Mouse (Mus musculus) brain, adult 2 months (tissue): Measurements from ENCODE around the gene Nme8.
A peak's percentile ranks its signal among the peaks of the same experiment; 100 is the strongest.

Experiments used
- DNase-seq: peaks from one replicate; pipeline ENCODE4 v3.0.0; 2011; ENCODE audit warnings: low read depth, low spot score

Nme8 gene

DNA sequence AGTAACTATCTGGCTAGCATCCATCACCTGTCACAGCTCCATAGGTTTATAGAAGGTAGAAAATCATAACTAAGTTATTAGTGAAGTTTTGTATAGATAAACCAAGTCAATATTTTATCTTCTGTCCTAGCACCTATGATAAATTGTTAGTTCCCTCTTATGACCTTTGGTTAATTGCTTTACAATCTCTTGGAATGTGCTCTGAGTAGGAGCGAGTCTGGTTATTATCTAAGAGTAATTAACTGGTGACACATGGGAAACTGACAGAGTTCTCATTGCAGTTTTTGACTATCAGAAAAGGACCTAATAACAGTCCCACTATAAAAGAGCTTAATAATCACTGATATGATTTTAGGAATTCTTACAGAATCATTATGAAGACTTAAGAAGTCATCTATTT, 54.1 kb downstream of the Nme8 start:
- no peak for DNase-seq

DNA sequence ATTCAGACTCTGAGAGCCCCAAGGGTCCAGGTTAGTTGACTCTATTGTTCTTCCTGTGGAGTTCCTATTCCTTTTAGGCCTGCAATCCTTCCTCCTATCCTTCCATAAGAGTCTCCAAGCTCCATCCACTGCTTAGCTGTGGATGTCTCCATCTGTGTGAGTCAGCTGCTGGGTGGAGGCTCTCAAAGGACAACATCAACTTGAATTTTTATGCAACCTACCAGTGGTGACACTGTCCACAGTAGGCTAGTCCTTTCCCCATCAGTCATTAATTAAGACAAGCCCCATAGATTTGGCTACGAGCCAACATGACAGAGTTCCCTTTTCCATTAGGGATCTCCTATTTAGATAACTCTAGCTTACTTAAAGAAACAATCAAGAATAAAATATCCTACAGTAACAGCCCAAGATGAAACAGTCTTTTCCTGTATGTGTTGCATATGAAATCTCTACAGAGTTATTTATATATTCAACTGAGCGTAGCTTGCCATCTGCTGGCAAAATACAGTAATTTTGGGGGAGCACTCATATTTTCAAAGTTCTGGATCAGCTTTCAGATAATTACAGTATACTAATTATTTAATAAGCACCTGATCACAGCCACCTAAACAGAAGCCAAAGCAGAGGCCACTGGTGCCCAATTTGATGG, 57.3 kb downstream of the Nme8 start:
- DNase-seq, result peak; percentile 48

DNA sequence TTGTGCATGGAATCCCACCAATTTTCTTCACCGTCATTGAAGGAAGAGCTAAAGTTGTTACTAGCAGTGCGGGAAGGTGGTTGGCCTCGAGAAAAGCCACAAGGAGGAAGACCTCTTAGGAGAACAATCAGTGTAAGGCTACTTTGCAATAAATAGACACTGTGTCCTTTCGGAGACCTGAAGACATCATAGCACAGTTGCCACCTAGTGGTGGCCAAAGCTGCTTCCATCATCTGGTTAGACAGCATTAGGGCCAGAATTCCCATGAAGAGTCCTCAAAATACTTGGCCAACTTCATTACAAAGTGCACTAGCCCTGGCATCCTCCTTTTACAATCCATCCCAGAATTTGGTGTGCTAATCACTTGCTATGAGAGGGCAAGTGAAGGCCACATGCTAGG, 61.5 kb downstream of the Nme8 start:
- DNase-seq, result peak; percentile 75

DNA sequence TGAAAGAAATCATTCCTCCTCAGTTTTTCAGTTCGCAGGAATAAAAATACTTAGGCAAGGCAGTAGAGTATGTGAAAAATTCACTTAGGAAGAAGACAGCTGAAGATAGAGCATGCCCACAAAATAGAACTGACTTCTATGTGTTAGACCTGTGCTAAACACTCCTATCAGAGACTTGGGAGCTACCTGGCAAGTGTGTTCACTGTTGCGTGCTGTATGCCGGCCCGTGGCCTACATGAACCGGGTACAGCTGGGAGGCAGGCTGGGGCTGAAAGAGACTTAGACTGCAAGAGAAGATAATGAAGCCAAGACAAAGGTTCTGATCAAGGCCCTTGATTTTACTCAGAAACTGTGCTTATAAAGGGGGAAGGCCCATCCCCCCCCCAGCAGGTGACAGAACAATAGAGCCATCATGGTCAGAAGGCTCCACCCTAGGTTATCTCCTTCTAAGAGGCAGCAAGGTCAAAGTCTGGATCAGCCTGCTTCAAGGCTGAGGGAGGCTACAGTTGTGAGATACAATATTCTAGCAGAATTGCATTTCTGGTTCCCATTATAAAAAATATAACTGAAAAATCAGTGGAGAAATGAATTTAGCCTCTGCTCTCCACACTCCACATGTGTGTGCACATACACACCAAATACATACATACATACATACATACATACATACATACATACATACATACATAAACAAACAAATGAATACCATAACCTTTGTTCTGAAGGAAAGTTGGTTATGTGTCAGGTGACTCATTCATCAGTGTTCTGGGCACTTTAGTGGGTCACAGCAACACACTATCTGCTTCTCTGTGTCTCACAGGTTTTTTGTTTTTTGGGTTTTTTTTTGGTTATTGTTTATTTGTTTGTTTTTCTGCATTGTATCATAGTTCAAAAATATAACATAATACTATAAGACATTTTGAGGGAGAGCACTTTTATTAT, 66.6 kb downstream of the Nme8 start:
- no peak for DNase-seq

DNA sequence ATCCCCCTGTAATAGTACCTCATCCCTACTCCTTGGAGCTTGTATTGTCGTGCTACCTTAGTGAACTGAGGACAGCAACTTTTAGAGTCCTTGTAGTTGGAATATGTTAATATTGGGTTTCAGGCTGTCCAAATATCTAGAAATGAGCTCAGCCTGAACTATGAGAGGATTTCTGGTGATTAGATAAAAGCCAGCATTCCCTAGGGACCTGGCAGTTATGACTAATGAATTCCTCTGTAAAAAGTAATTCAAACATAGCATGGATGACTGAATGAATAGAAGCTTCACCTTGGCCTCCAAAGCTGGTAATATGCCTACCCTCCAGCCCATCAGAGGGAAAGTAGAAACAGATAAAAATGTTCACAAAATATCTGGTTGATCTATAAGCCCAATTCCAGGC, 71.1 kb downstream of the Nme8 start:
- no peak for DNase-seq

DNA sequence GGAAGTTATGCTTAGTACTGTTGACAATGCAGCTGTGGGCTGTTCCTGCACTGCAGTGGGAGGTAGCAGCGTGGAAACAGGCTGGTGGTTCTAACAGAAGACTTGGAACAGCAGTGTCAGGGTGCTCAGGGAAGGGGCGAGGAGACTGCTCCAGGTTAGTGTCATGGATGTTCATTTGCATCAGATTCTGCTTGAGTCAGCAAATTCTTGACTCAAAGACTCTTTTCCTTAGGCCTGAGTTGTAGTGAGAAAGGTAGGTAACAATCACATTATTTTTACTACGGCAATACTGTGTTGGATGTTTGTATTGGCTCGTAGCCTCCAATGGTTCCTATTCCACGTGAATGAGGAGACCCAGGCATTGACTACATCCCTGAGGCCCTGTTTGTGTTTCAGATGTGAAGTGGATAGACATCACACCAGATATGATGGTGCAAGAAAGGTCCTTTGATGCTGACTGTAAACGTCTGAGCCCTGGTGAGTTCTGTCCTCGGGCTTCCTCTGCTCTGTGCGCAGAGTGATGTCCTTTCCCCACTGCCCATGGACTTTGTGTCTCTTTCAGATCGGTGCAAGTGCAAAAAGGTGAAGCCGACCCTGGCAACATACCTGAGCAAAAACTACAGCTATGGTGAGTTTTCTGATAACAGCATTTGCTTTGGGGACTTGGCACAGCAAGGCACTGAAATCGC, 72.8 kb downstream of the Nme8 start:
- no peak for DNase-seq

DNA sequence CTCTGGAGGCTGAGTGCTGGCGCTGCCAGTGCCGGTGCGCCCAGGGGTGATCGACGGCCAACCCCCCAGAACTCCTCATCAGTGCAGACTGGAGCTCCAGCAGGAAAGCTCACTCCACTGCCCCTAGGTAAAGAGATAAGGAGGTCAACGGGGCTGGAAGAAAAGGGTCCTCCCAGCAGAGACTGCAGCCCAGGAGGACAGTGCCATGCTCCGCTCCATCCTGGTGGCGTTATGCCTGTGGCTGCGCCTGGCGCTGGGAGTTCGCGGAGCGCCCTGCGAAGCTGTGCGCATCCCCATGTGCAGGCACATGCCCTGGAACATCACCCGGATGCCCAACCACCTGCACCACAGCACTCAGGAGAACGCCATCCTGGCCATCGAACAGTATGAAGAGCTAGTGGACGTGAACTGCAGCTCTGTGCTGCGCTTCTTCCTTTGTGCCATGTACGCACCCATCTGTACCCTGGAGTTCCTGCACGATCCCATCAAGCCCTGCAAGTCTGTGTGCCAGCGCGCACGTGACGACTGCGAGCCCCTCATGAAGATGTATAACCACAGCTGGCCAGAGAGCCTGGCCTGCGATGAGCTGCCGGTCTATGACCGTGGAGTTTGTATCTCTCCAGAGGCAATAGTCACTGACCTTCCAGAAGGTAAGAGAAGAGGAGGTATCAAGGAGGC, 74.2 kb downstream of the Nme8 start:
- DNase-seq, result peak; percentile 45

DNA sequence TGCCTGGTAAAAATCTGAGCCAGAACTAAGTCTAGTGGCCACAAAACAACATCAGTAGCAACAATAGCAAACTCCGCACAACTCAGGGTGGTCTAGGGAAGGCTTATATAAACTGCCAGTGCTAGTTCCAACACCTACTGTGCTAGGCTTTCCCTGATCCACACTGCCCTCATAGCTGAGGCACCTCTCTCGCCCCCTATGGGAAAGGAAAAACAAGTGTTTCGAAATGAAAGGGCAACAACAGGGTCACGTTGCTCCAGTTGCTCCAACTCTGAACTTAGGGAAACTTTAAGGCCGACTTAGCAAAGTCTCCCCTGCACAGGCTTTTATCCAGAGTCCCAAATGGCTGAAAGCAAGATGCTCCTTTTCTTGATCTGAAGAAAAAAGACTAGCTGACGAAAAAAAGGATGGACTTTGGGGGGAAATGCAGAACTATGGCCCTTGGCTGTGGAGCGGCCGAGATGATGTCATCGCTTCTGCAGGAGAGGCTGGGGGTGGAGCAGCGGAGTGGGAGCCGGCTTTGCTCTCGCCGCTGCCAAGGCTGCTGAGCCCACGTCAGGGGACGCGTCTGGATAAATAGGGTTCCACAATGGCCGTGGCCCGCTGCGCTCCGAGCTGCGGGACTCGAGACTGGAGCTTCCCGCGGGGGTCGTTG, 74.9 kb downstream of the Nme8 start, which contains the start of gene Sfrp4:
TSS of gene Sfrp4 (plus strand) at position 532 of the 655 bp plus-strand sequence.
- peak; percentile 78 for DNase-seq

DNA sequence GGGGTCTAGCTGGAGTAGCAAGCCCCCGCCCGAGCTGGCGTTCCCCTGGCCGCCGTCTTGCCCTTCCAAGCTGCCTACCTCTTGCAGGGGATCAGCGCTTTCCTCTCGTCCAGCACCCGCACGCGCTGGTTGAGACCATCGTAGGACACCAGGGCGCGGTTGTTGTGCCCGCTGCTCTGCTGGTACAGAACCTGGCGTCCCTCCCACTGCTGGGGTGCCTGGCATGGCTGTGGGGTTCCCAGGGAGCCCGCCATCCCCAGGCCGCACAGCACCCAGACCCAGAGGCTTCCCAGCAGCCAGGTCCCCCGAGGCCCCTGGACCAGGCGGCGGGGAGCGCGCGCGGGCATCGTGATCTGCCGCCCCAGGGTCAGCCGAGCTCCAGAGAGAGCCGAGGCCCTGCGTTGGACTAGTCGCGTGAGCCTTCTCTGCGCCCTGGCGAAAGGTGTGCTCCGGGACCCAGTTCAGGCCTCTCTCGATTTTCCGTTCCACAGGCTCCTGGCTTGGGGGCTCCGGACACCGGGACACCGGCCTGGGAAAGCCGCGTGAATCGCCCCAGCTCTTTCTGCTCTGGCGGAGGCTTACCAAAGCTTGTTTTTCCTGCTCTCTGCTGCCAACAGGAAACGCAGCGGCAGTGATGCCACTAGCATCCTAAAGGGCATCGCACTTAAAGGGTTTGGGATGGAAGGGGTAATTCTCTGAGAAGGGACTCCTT, 78.2 kb downstream of the Nme8 start, which contains the start of gene Epdr1:
TSS of gene Epdr1 (minus strand) at position 712 of the 712 bp plus-strand sequence.
- DNase-seq, result peak; percentile 96

DNA sequence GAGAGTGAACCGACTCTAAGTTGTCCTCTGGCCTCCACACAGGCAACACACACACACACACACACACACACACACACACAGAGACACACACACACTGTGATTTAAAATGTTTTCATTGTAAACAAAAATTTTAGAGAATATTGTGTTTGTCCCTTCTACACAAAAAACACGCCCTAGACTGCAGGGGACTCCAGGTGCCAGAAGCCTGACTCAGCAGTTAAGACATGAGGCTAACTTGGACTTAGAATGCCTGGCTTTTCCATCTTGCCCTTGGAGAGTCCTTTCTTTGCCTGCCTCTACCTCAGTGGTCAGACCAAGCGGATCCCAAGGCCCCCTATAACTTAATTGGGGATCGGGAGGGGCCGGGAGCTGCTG, 78.8 kb downstream of the Nme8 start:
- DNase-seq, result peak; percentile 68

DNA sequence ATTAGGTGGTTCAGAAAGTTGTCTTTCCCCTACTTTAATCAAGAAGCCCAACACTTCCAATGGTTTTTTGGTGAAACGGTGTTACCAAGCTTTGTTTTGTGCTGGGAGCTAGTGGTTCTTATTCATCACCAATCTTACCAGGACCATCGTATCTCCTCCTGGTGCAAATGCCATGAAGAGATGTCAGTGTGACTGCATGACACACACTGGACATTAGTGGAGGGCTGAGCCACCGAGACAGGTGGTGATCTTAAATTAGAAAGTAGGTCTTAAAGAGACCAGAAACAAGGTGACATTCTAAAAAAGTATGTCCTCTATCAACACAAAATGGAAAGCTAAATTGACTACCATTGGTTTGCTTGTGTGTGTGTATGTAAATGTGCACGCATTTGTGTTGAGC, 79.5 kb downstream of the Nme8 start:
- DNase-seq, result peak; percentile 77

DNA sequence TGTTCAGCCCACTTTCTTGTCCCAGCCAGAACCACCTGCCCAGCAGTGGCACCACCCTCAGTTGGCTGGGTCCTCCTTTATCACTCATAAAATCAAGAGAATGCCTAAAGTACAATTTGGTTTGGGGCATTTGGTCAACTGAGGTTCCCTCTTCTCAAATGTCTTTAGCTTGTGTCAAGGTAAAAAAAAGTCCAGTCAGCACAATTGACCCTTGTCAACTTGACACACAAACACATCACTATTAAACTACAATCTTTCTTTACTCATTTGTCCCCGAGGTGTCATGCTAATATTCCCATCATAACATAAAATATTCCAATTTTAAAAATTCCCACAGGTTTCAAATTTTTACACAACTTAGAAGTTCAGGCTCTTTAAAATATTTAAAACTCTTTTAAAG, 83.3 kb downstream of the Nme8 start:
- DNase-seq, result no peak

DNA sequence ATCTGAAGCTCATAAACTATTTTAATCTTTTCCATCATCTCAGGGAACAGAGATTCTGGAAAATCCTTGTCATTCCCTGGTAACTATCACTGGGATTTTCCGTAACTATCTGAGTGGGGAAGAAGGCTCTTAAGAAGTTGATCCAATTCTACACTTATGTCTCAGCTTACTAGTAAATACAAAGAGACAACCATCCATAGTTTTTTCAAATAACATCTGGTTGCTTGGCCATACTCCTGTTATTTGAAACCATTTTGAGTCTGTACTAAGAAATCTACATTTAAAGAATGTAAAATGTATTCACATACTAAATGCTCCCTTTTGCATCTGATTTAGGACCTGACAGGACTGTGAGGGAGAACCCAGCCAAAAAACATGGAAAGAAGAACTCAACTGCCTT, 84.2 kb downstream of the Nme8 start:
- no peak for DNase-seq

DNA sequence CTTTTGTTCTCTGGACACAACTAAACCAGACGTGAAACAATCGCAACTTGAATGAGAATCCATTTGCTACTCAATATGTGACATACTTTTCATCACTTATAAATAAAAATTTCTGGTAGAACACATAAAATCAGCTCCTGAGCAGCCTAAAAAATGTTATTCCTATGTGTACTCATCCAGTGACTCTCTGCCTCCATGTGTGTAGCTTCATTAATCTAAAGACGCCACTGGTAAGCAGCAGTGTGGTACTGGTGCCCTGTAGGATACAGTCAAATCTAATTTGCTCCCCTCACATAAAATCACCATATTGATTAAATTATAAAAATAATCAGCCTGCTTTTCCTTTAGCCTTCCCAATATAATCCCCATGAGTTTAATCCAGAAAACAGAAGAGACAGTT, 84.6 kb downstream of the Nme8 start:
- DNase-seq, result no peak

DNA sequence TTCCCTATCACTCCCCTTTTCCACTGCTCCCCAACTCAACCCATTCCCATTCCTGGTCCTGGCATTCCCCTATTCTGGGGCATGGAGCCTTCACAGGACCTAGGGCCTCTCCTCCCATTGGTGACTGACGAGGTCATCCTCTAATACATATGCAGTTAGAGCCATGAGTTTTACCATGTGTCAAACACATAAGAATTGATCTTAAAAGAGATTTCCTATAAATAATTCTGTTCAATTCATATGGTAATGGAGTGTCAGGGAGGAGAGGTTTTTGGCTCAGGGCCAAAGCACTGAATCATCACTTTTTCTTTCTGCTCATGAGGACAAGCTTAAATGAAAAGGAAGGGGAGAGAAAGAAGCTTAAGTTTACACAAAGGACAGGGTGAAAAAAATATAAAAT, 85.2 kb downstream of the Nme8 start:
- DNase-seq, result peak; percentile 84

DNA sequence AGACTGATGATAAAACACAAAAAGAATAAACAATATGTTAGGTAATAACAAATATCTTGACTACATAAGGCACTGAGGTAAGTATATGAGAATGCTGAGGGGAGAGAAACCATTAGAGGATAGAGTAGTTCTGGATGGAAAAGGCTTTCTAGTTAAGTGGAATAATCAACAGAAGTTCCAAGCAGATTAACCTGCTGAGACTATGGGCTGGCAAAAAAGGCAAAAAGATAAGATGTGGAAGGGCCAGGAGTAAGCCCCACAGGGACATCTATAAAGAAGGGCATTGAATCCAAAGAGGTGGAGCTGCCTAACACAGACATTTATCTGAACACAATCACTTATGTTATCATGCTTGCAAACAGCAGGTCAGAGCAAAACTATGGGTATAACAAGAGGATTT, 89.5 kb downstream of the Nme8 start:
- DNase-seq, result no peak

DNA sequence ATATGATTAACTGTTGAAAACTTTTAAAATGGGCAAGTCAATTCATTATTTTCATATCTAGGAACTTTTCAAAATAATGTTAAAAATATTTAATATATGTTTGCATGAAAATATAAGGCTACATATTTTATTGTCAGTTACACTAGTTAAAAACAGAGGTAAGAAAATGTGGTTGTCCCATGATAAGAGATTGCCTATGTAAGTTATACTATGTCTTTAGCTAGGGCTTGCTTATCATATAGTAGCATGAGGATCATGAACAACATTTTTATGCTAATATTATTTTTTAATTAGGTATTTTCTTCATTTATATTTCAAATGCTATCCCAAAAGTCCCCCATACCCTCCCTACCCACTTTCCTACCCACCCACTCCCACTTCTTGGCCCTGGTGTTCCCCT, 92.7 kb downstream of the Nme8 start:
- no peak for DNase-seq

DNA sequence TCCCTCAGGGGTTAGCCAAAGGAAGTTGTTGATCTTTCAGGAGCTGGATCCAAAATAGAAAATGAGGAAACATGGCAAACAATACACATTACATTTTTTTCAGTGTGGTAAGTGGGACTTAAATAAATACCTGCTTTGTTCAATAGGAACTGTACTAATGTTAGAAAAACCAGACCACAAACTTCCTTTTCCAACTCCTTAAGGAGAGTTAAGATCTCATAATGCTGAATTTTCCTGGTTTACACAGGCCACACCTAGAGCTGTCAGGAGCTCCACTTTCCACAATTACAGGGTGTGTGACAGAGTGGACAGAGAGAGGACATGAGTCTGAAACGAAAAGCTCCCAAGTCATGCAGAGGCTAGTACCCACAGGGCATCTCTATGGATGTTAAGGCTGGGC, 93.9 kb downstream of the Nme8 start:
- no peak for DNase-seq

DNA sequence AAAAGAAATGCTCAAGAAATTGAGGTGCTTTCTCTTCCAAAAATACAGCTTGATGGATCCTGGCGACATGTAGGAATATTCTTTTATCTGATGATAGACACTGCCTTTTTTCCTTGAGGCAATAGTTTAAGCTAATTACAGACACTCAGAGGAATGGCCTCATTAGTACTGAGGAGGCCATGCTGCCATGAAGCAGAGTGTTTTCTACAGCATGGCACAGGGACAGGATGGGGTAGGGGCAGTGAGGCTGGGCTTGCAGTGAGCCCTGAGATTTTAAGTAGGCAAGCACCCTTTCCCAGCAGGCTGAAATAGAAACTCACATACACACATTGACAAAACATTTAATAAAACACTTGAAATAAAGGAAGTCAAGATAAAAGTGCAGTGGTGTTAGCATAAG, 95.1 kb downstream of the Nme8 start:
- no peak for DNase-seq

DNA sequence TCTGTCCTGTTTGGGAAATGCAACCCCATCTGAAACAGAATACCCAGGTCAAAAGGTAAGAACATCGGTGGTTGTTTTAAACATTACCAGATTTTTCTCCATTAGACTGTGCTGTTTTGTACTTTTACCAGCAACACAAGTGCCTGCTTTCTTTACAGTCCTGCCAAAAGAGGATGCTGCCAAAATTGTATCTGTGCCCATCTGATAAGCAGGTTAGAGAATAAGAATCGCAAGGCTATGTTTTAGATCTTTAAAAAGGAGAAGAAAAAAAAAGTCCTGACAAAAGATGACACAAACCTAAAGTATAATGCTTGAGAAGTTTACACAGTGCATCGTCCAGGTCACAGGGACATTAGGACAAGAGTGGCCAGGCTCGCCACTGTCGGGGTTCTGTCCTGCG, 98.4 kb downstream of the Nme8 start:
- DNase-seq, result peak; percentile 48

DNA sequence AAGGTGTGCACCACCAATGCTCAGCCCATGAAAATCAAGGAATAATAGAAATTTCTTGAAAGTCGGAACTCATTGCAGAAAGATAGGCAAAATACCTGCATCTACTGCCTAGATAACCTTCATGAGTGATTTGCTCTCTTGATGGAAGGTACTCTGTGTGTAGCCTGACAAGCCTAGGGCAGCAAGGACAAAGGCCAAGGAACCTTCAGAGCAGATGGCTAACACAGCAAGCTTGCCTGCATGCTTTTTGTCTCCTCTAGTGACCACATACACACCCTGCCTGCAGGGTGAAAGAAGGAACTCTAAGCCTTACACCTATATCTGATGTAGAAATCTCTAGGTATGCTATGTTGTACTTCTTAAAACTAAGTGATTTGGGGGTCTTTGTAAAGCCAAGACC, 102.5 kb downstream of the Nme8 start:
- DNase-seq, result peak; percentile 84
